Mouse (Mus musculus) kidney, postnatal 14 days (tissue): ENCODE results near the gene Rhobtb1.
A peak's percentile ranks its signal among the peaks of the same experiment; 100 is the strongest.

Experiments
- DNase-seq: peaks from one replicate; pipeline ENCODE4 v3.0.0; 2022; ENCODE audit warnings: mixed read lengths

Rhobtb1 gene

GRCm38 (mm10) chr10:69328029-69328655, 176.9 kb downstream of the Rhobtb1 start:
- DNase-seq: no peak

- DNase-seq: no peak
Measured at GRCm38 (mm10) chr10:69328656-69329046, 177.4 kb downstream of the Rhobtb1 start.

- DNase-seq: peak; percentile 38
Measured at GRCm38 (mm10) chr10:69331231-69331630, 180.0 kb downstream of the Rhobtb1 start.

- no peak for DNase-seq
Measured at GRCm38 (mm10) chr10:69333212-69333611, 182.0 kb downstream of the Rhobtb1 start.

- DNase-seq: no peak
Measured at GRCm38 (mm10) chr10:69334271-69335194, 183.3 kb downstream of the Rhobtb1 start.

- DNase-seq: no peak
Measured at GRCm38 (mm10) chr10:69335195-69335536, 183.9 kb downstream of the Rhobtb1 start.

GRCm38 (mm10) chr10:69335611-69336010, 184.4 kb downstream of the Rhobtb1 start:
- no peak for DNase-seq

GRCm38 (mm10) chr10:69336219-69336618, 185.0 kb downstream of the Rhobtb1 start:
- no peak for DNase-seq

- DNase-seq: no peak
Measured at GRCm38 (mm10) chr10:69340001-69340400, 188.8 kb downstream of the Rhobtb1 start.
